Mouse (Mus musculus): ENCODE measurements around the gene Nek8. TPM values are rescaled to one million over a fixed set of nuclear protein-coding genes. Genes with fewer than 3 reads are reported as not detected.

Nek8 gene
- polyA plus RNA-seq, 1 experiment from 2014 or later: 7.0 TPM

GRCm38 (mm10) chr11:78155674-78156073 is 20.8 kb downstream of the Nek8 start:
- no peaks in the 10 kb centered on the region for H3K27me3 ChIP-seq (replicated peaks)
- H3K36me3 ChIP-seq: peaks cover 74% of the 10 kb centered on the region
- WGBS: 67% methylated on average over 5 of the region's 5 CpGs
- no peak for ATAC-seq (ENCODE audit: low FRiP score)
- peaks cover 70% of the 10 kb centered on the region for H3K4me1 ChIP-seq
- H3K27ac ChIP-seq (replicated peaks): 0 out of 2 replicates have a peak overlapping the region, but pooled peaks have one; percentile 33
- no peak overlapping the region for H3K9ac ChIP-seq (replicated peaks)
- no peak overlapping the region for H3K4me3 ChIP-seq (replicated peaks)
- H3K9me3 ChIP-seq (replicated peaks): no peaks in the 10 kb centered on the region
- H3K4me2 ChIP-seq: no peak overlapping the region

GRCm38 (mm10) chr11:78153778-78154177 is 22.7 kb downstream of the Nek8 start:
- WGBS: 53% methylated on average over 13 of the region's 13 CpGs
- Histone ChIP-seq H3K4me3 (replicated peaks) (no peak overlapping the region), H3K4me2 (no peak overlapping the region; the same call in 1 of the 2 replicates), H3K4me1 (peaks cover 51% of the 10 kb centered on the region), H3K9me3 (replicated peaks) (no peaks in the 10 kb centered on the region), H3K27me3 (replicated peaks) (no peaks in the 10 kb centered on the region), H3K36me3 (peaks cover 72% of the 10 kb centered on the region), H3K9ac (replicated peaks) (no peak overlapping the region), H3K27ac (replicated peaks) (peak overlapping the region; percentile 82)
- peak; percentile 26; the same call in 1 of the 2 replicates for ATAC-seq (ENCODE audit: low FRiP score)

- H3K4me2 ChIP-seq: peak overlapping the region; percentile 9; the same call in 1 of the 2 replicates
- no peaks in the 10 kb centered on the region for H3K9me3 ChIP-seq (replicated peaks)
- peak; percentile 79 for ATAC-seq (ENCODE audit: low FRiP score)
- no peak overlapping the region for H3K4me3 ChIP-seq (replicated peaks)
- H3K4me1 ChIP-seq: peaks cover 41% of the 10 kb centered on the region
- WGBS: 32% methylated on average over 9 of the region's 9 CpGs
- H3K9ac ChIP-seq (replicated peaks): 0 out of 2 replicates have a peak overlapping the region, but pooled peaks have one; percentile 8
- H3K27me3 ChIP-seq (replicated peaks): no peaks in the 10 kb centered on the region
- H3K27ac ChIP-seq (replicated peaks): peak overlapping the region; percentile 82
- peaks cover 69% of the 10 kb centered on the region for H3K36me3 ChIP-seq
Measured at GRCm38 (mm10) chr11:78152299-78153231, 23.9 kb downstream of the Nek8 start.

GRCm38 (mm10) chr11:78151161-78151560 is 25.3 kb downstream of the Nek8 start:
- H3K9ac ChIP-seq (replicated peaks): no peak overlapping the region
- no peak overlapping the region for H3K4me2 ChIP-seq
- no peak overlapping the region for H3K4me3 ChIP-seq (replicated peaks)
- H3K36me3 ChIP-seq: peaks cover 69% of the 10 kb centered on the region
- no peak overlapping the region; the same call in 1 of the 2 replicates for H3K27ac ChIP-seq (replicated peaks)
- H3K27me3 ChIP-seq (replicated peaks): no peaks in the 10 kb centered on the region
- WGBS: 53% methylated on average over 1 of the region's 1 CpGs
- no peak for ATAC-seq (ENCODE audit: low FRiP score)
- H3K4me1 ChIP-seq: peaks cover 38% of the 10 kb centered on the region
- H3K9me3 ChIP-seq (replicated peaks): no peaks in the 10 kb centered on the region

GRCm38 (mm10) chr11:78146707-78147543 is 29.6 kb downstream of the Nek8 start:
- H3K36me3 ChIP-seq: peaks cover 66% of the 10 kb centered on the region
- ATAC-seq (ENCODE audit: low FRiP score): no peak

GRCm38 (mm10) chr11:78146168-78146567 is 30.3 kb downstream of the Nek8 start:
- Histone ChIP-seq H3K4me1 (peaks cover 4% of the 10 kb centered on the region; the same call in 1 of the 2 replicates), H3K4me3 (replicated peaks) (no peak overlapping the region), H3K9me3 (replicated peaks) (no peaks in the 10 kb centered on the region), H3K36me3 (peaks cover 65% of the 10 kb centered on the region), H3K9ac (replicated peaks) (no peak overlapping the region), H3K4me2 (no peak overlapping the region), H3K27ac (replicated peaks) (no peak overlapping the region), H3K27me3 (replicated peaks) (no peaks in the 10 kb centered on the region)
- WGBS: 82% methylated on average over 5 of the region's 5 CpGs
- no peak for ATAC-seq (ENCODE audit: low FRiP score)

More at GRCm38 (mm10) chr11:78146707-78147543, 29.6 kb downstream of the Nek8 start:
- peaks cover 6% of the 10 kb centered on the region; the same call in 1 of the 2 replicates for H3K4me1 ChIP-seq
- no peak overlapping the region for H3K4me2 ChIP-seq
- H3K27ac ChIP-seq (replicated peaks): no peak overlapping the region
- no peak overlapping the region for H3K9ac ChIP-seq (replicated peaks)
- no peak overlapping the region for H3K4me3 ChIP-seq (replicated peaks)
- H3K9me3 ChIP-seq (replicated peaks): no peaks in the 10 kb centered on the region
- H3K27me3 ChIP-seq (replicated peaks): no peaks in the 10 kb centered on the region
- 94% methylated on average over 6 of the region's 6 CpGs for WGBS

GRCm38 (mm10) chr11:78143520-78143919 is 33.0 kb downstream of the Nek8 start:
- Histone ChIP-seq H3K27ac (replicated peaks) (no peak overlapping the region), H3K4me1 (peaks cover 4% of the 10 kb centered on the region; the same call in 1 of the 2 replicates), H3K4me3 (replicated peaks) (no peak overlapping the region), H3K9me3 (replicated peaks) (no peaks in the 10 kb centered on the region), H3K9ac (replicated peaks) (no peak overlapping the region), H3K27me3 (replicated peaks) (no peaks in the 10 kb centered on the region), H3K4me2 (no peak overlapping the region), H3K36me3 (peaks cover 42% of the 10 kb centered on the region)
- ATAC-seq (ENCODE audit: low FRiP score): no peak
- 87% methylated on average over 2 of the region's 2 CpGs for WGBS

GRCm38 (mm10) chr11:78140665-78141064 is 35.8 kb downstream of the Nek8 start:
- no peak for ATAC-seq (ENCODE audit: low FRiP score)
- Histone ChIP-seq H3K4me2 (no peak overlapping the region), H3K27me3 (replicated peaks) (no peaks in the 10 kb centered on the region), H3K36me3 (peaks cover 22% of the 10 kb centered on the region), H3K9ac (replicated peaks) (no peak overlapping the region), H3K9me3 (replicated peaks) (no peaks in the 10 kb centered on the region), H3K4me3 (replicated peaks) (no peak overlapping the region), H3K4me1 (peaks cover 7% of the 10 kb centered on the region; the same call in 1 of the 2 replicates), H3K27ac (replicated peaks) (no peak overlapping the region)
- WGBS: 77% methylated on average over 5 of the region's 5 CpGs

GRCm38 (mm10) chr11:78138023-78138422 is 38.5 kb downstream of the Nek8 start:
- H3K27ac ChIP-seq (replicated peaks): no peak overlapping the region
- WGBS: 87% methylated on average over 3 of the region's 3 CpGs
- no peak overlapping the region for H3K4me3 ChIP-seq (replicated peaks)
- no peaks in the 10 kb centered on the region for H3K9me3 ChIP-seq (replicated peaks)
- H3K36me3 ChIP-seq: no peaks in the 10 kb centered on the region
- H3K4me1 ChIP-seq: peaks cover 7% of the 10 kb centered on the region; the same call in 1 of the 2 replicates
- H3K27me3 ChIP-seq (replicated peaks): no peaks in the 10 kb centered on the region
- no peak for ATAC-seq (ENCODE audit: low FRiP score)
- H3K4me2 ChIP-seq: no peak overlapping the region
- no peak overlapping the region for H3K9ac ChIP-seq (replicated peaks)

GRCm38 (mm10) chr11:78137584-78137983 is 38.9 kb downstream of the Nek8 start:
- no peak for ATAC-seq (ENCODE audit: low FRiP score)
- H3K9ac ChIP-seq (replicated peaks): no peak overlapping the region
- no peaks in the 10 kb centered on the region for H3K36me3 ChIP-seq
- H3K27ac ChIP-seq (replicated peaks): no peak overlapping the region
- peaks cover 7% of the 10 kb centered on the region; the same call in 1 of the 2 replicates for H3K4me1 ChIP-seq
- H3K4me3 ChIP-seq (replicated peaks): no peak overlapping the region
- 82% methylated on average over 4 of the region's 4 CpGs for WGBS
- H3K4me2 ChIP-seq: no peak overlapping the region
- no peaks in the 10 kb centered on the region for H3K27me3 ChIP-seq (replicated peaks)
- no peaks in the 10 kb centered on the region for H3K9me3 ChIP-seq (replicated peaks)

GRCm38 (mm10) chr11:78136132-78136531 is 40.3 kb downstream of the Nek8 start:
- Histone ChIP-seq H3K27ac (replicated peaks) (no peak overlapping the region), H3K36me3 (no peaks in the 10 kb centered on the region), H3K9me3 (replicated peaks) (no peaks in the 10 kb centered on the region), H3K4me1 (0 out of 2 replicates have a peak, but pooled peaks cover 2% of the 10 kb centered on the region), H3K4me2 (no peak overlapping the region), H3K9ac (replicated peaks) (no peak overlapping the region), H3K4me3 (replicated peaks) (no peak overlapping the region), H3K27me3 (replicated peaks) (no peaks in the 10 kb centered on the region)
- no peak for ATAC-seq (ENCODE audit: low FRiP score)
- 91% methylated on average over 1 of the region's 1 CpGs for WGBS
